Mouse (Mus musculus): ENCODE data around the gene Hoxc11.

- TF ChIP-seq CTCF (IDR thresholded peaks at IDR 0.05; ENCODE audit: extremely low read depth, insufficient read length, insufficient replicate concordance, low read depth, low read length) (no peak), POLR2A (IDR thresholded peaks at IDR 0.05; ENCODE audit: low read depth, low read length) (no peak)
These were observed 44.7 kb upstream of the Hoxc11 start for GRCm38 (mm10) chr15:102909536-102909935.
